Mouse (Mus musculus) frontal cortex, adult 2 months (tissue): ENCODE data around the gene Olfr427. TPM values are rescaled to one million over a fixed set of nuclear protein-coding genes. Genes with fewer than 3 reads are reported as not detected.

ENCODE experiments used
- polyA plus RNA-seq: library from polyadenylated mRNA; depleted of rRNA; stranded (reverse); fragments of >200 nt; gene quantifications from 2 replicates; pipeline ENCODE4 v1.2.3, GENCODE M21; 2012; rRNA removed

Olfr427 gene
- polyA plus RNA-seq, 1 experiment = not detected

Other genes starting within 250 kb of the Olfr427 start
- 0.13 and 0.14 TPM in 2 replicates for gene Ifi211, start 183.8 kb upstream of the Olfr427 start, polyA plus RNA-seq
- gene Mndal, start 154.4 kb upstream of the Olfr427 start, polyA plus RNA-seq = 1.3 and 1.6 TPM in 2 replicates
- 0.71 and 0.96 TPM in 2 replicates for gene Ifi203, start 154.2 kb upstream of the Olfr427 start, polyA plus RNA-seq
- gene Ifi202b, start 114.1 kb upstream of the Olfr427 start, polyA plus RNA-seq = not detected in 2 replicates
- gene Ifi205, start 65.1 kb upstream of the Olfr427 start, polyA plus RNA-seq = not detected in 2 replicates
- not detected in 2 replicates for gene Olfr433, start 56.2 kb upstream of the Olfr427 start, polyA plus RNA-seq
- gene Olfr432, start 47.7 kb upstream of the Olfr427 start, polyA plus RNA-seq = not detected in 2 replicates
- gene Olfr430, start 30.3 kb upstream of the Olfr427 start, polyA plus RNA-seq = not detected in 2 replicates
- not detected in 2 replicates for gene Olfr429, start 12.6 kb upstream of the Olfr427 start, polyA plus RNA-seq
- gene Olfr231, start 24.3 kb downstream of the Olfr427 start, polyA plus RNA-seq = not detected in 2 replicates
- gene Olfr424, start 34.6 kb downstream of the Olfr427 start, polyA plus RNA-seq = not detected in 2 replicates
- not detected in 2 replicates for gene Olfr420, start 58.7 kb downstream of the Olfr427 start, polyA plus RNA-seq
- gene Spta1, start 75.9 kb downstream of the Olfr427 start, polyA plus RNA-seq = 0.02 TPM in 2 replicates
- gene Olfr419, start 155.2 kb downstream of the Olfr427 start, polyA plus RNA-seq = not detected in 2 replicates
- gene Mptx1, start 233.6 kb downstream of the Olfr427 start, polyA plus RNA-seq = not detected in 2 replicates